In genomic region chr2:4587685-4588409, GRCm38 (mm10) we compare ENCODE assay signal across 11 mouse cellular contexts.
DNase-seq lines count a peak whose midpoint lies in the region; ATAC-seq and TF ChIP-seq lines count a peak whose summit lies in the region.
"Had no signal": no experiment of that assay in that cellular context is flagged by ENCODE, and none has a peak within 500 bp of the region (broad histone marks: within the 10 kb centered on the region; RNA-seq: fewer than 3 reads in every experiment).

No protein-coding gene starts in this region.

- no peak for ATAC-seq in heart, embryonic 13.5 days (ENCODE audit: extremely low read depth, insufficient number of reproducible peaks, low FRiP score, low TSS enrichment)
- no peak for ATAC-seq in midbrain, postnatal 0 days (ENCODE audit: low FRiP score)
- peak; percentile 81 for ATAC-seq in limb, embryonic 13.5 days (ENCODE audit: low FRiP score, low read depth)
- ATAC-seq in stomach, embryonic 16.5 days (ENCODE audit: insufficient read depth, low FRiP score): peak; percentile 74
- ATAC-seq: Patski had no signal

- no peak overlapping the region for H3K4me2 ChIP-seq in heart, embryonic 13.5 days
- no peak overlapping the region for H3K4me2 ChIP-seq in midbrain, postnatal 0 days (ENCODE audit: low read depth, low read length, poor library complexity, severe bottlenecking)
- peak overlapping the region; percentile 23 for H3K4me2 ChIP-seq in limb, embryonic 13.5 days (replicated peaks)
- no peak overlapping the region; the same call in 1 of the 2 replicates for H3K4me2 ChIP-seq in stomach, embryonic 16.5 days (ENCODE audit: low read depth, low read length)

- intact Hi-C loops in heart, postnatal 36 days (cut with DNase I): no loop called here

- peaks cover 75% of the 10 kb centered on the region for H3K36me3 ChIP-seq in heart, embryonic 13.5 days
- peaks cover 85% of the 10 kb centered on the region for H3K36me3 ChIP-seq in midbrain, embryonic 10.5 days
- peaks cover 33% of the 10 kb centered on the region for H3K36me3 ChIP-seq in midbrain, postnatal 0 days (ENCODE audit: insufficient read depth, low read length)
- H3K36me3 ChIP-seq in limb, embryonic 13.5 days: peaks cover 56% of the 10 kb centered on the region
- H3K36me3 ChIP-seq in stomach, embryonic 16.5 days (ENCODE audit: control insufficient read depth, insufficient read depth, low read length): peaks cover 14% of the 10 kb centered on the region; the same call in 1 of the 2 replicates

- peaks cover 56% of the 10 kb centered on the region for H3K4me1 ChIP-seq in heart, embryonic 13.5 days
- H3K4me1 ChIP-seq in midbrain, embryonic 10.5 days: peaks cover 4% of the 10 kb centered on the region; the same call in 1 of the 2 replicates
- H3K4me1 ChIP-seq in midbrain, postnatal 0 days (ENCODE audit: insufficient read depth, low read length): no peaks in the 10 kb centered on the region
- peaks cover 62% of the 10 kb centered on the region for H3K4me1 ChIP-seq in limb, embryonic 13.5 days
- H3K4me1 ChIP-seq in stomach, embryonic 16.5 days (ENCODE audit: control insufficient read depth, insufficient read depth, low read length): peaks cover 21% of the 10 kb centered on the region

- H3K27ac ChIP-seq in heart, embryonic 13.5 days (replicated peaks): 0 out of 2 replicates have a peak overlapping the region, but pooled peaks have one; percentile 32
- H3K27ac ChIP-seq in midbrain, embryonic 10.5 days (replicated peaks): no peak overlapping the region
- H3K27ac ChIP-seq in midbrain, postnatal 0 days (ENCODE audit: low read depth, low read length): no peak overlapping the region
- H3K27ac ChIP-seq in limb, embryonic 13.5 days: peak overlapping the region; percentile 90
- peak overlapping the region; percentile 90 for H3K27ac ChIP-seq in stomach, embryonic 16.5 days (ENCODE audit: low read length)
- H3K27ac ChIP-seq: gastrocnemius, adult 2 months had no signal

- no peaks in the 10 kb centered on the region for H3K9me3 ChIP-seq in heart, embryonic 13.5 days
- no peaks in the 10 kb centered on the region for H3K9me3 ChIP-seq in midbrain, embryonic 10.5 days (replicated peaks)
- H3K9me3 ChIP-seq in midbrain, postnatal 0 days (ENCODE audit: low read length): no peaks in the 10 kb centered on the region
- no peaks in the 10 kb centered on the region; the same call in 1 of the 2 replicates for H3K9me3 ChIP-seq in limb, embryonic 13.5 days
- H3K9me3 ChIP-seq in stomach, embryonic 16.5 days (replicated peaks; ENCODE audit: control insufficient read depth, low read length): no peaks in the 10 kb centered on the region

- H3K9ac ChIP-seq in heart, embryonic 13.5 days: no peak overlapping the region
- H3K9ac ChIP-seq in midbrain, postnatal 0 days (replicated peaks; ENCODE audit: low read length, poor library complexity, severe bottlenecking): no peak overlapping the region
- no peak overlapping the region for H3K9ac ChIP-seq in limb, embryonic 13.5 days
- H3K9ac ChIP-seq in stomach, embryonic 16.5 days (ENCODE audit: low read length): no peak overlapping the region

- no peaks in the 10 kb centered on the region for H3K27me3 ChIP-seq in heart, embryonic 13.5 days (replicated peaks)
- no peaks in the 10 kb centered on the region for H3K27me3 ChIP-seq in midbrain, embryonic 10.5 days (ENCODE audit: low read depth, poor library complexity, severe bottlenecking)
- H3K27me3 ChIP-seq in midbrain, postnatal 0 days (ENCODE audit: insufficient read depth, low read length): no peaks in the 10 kb centered on the region
- H3K27me3 ChIP-seq in limb, embryonic 13.5 days: no peaks in the 10 kb centered on the region
- H3K27me3 ChIP-seq in stomach, embryonic 16.5 days (ENCODE audit: control insufficient read depth, insufficient read depth, low read length): no peaks in the 10 kb centered on the region
- H3K27me3 ChIP-seq: Patski had no signal

- TF ChIP-seq CTCF in midbrain, postnatal 0 days (IDR thresholded peaks at IDR 0.05): no peak

- 65% methylated on average over 13 of the region's 13 CpGs for WGBS in heart, embryonic 13.5 days
- 73% methylated on average over 13 of the region's 13 CpGs for WGBS in midbrain, embryonic 10.5 days
- 67% methylated on average over 13 of the region's 13 CpGs for WGBS in midbrain, postnatal 0 days
- WGBS in limb, embryonic 13.5 days: 10% methylated on average over 13 of the region's 13 CpGs
- 30% methylated on average over 13 of the region's 13 CpGs for WGBS in stomach, embryonic 16.5 days

- H3K4me3 ChIP-seq in heart, embryonic 13.5 days: no peak overlapping the region
- no peak overlapping the region for H3K4me3 ChIP-seq in midbrain, embryonic 10.5 days
- no peak overlapping the region for H3K4me3 ChIP-seq in midbrain, postnatal 0 days (ENCODE audit: low read depth, low read length)
- no peak overlapping the region for H3K4me3 ChIP-seq in limb, embryonic 13.5 days
- H3K4me3 ChIP-seq in stomach, embryonic 16.5 days (replicated peaks; ENCODE audit: low read length): no peak overlapping the region
- H3K4me3 ChIP-seq: gastrocnemius, adult 2 months had no signal

- no peak for DNase-seq in heart, postnatal 36 days
- DNase-seq in midbrain, embryonic 10.5 days (ENCODE audit: low spot score): peak; percentile 20
- DNase-seq in midbrain, postnatal 0 days (ENCODE audit: low spot score): no peak
- no peak for DNase-seq in urinary bladder, postnatal 4 days (ENCODE audit: low spot score in 2 of 2)
- no peak for DNase-seq in heart, adult 11 months
- DNase-seq: gastrocnemius, adult 2 months; lung, postnatal 36 days had no signal

Comparison
In these comparisons a context has a peak if more than half of its experiments do, and no peak if none do; other contexts are left out.
1. ATAC-seq: peak in limb, embryonic 13.5 days (single experiment) and stomach, embryonic 16.5 days (single experiment); none in heart, embryonic 13.5 days (single experiment) and midbrain, postnatal 0 days (single experiment).
2. H3K27ac ChIP-seq: peak in heart, embryonic 13.5 days (single experiment), limb, embryonic 13.5 days (single experiment) and stomach, embryonic 16.5 days (single experiment); none in midbrain, embryonic 10.5 days (single experiment) and midbrain, postnatal 0 days (single experiment).